Mouse (Mus musculus) lung, postnatal 14 days (tissue): ENCODE measurements around the gene Krt84.
A peak's percentile ranks its signal among the peaks of the same experiment; 100 is the strongest.
"Not testable (repeated sequence)": the region's sequence is repeated elsewhere in the genome, so short reads cannot be mapped to it uniquely, and the experiment has no call there.

Source experiments
- DNase-seq: peaks from one replicate; pipeline ENCODE4 v3.0.0; 2021

The Krt84 gene

GRCm38 (mm10) chr15:101532720-101533119, at the start of gene Krt84:
Krt84 (minus strand) TSS chr15:101532820.
- no peak for DNase-seq

GRCm38 (mm10) chr15:101581701-101582100, 49.1 kb upstream of the Krt84 start:
- no peak for DNase-seq

- no peak for DNase-seq
These were observed 42.9 kb upstream of the Krt84 start for GRCm38 (mm10) chr15:101575506-101575905.

- DNase-seq: no peak
These were observed 41.3 kb upstream of the Krt84 start, which contains the start of gene Krt75 for GRCm38 (mm10) chr15:101573796-101574345. Krt75 (minus strand) TSS chr15:101573904.

- peak; percentile 12 for DNase-seq
These were observed 35.2 kb upstream of the Krt84 start for GRCm38 (mm10) chr15:101567780-101568179.

GRCm38 (mm10) chr15:101562850-101563249, 30.2 kb upstream of the Krt84 start, which contains the start of gene Krt90:
Krt90 (minus strand) TSS chr15:101562950.
- no peak for DNase-seq

- DNase-seq: no peak
These were observed 25.5 kb upstream of the Krt84 start for GRCm38 (mm10) chr15:101558034-101558646.

- DNase-seq: peak; percentile 46
These were observed 20.5 kb upstream of the Krt84 start for GRCm38 (mm10) chr15:101553169-101553568.

- DNase-seq: no peak
These were observed 19.6 kb upstream of the Krt84 start for GRCm38 (mm10) chr15:101552188-101552587.

- no peak for DNase-seq
These were observed 17.9 kb upstream of the Krt84 start, which contains the start of gene Krt82 for GRCm38 (mm10) chr15:101550567-101550966. Krt82 (minus strand) TSS chr15:101550667.

- DNase-seq: no peak
These were observed 11.9 kb upstream of the Krt84 start for GRCm38 (mm10) chr15:101544478-101544877.

- DNase-seq: no peak
These were observed 9.9 kb upstream of the Krt84 start for GRCm38 (mm10) chr15:101542543-101542942.

- no peak for DNase-seq
These were observed 5.9 kb upstream of the Krt84 start for GRCm38 (mm10) chr15:101538580-101538900.

GRCm38 (mm10) chr15:101537864-101538579, 5.4 kb upstream of the Krt84 start:
- no peak for DNase-seq

- no peak for DNase-seq
These were observed 3.6 kb upstream of the Krt84 start for GRCm38 (mm10) chr15:101536054-101536850.

GRCm38 (mm10) chr15:101522556-101523232, 9.9 kb downstream of the Krt84 start:
- no peak for DNase-seq

GRCm38 (mm10) chr15:101519792-101520191, 12.8 kb downstream of the Krt84 start:
- DNase-seq: peak; percentile 83

- not testable (repeated sequence) for DNase-seq
These were observed 15.5 kb downstream of the Krt84 start, which contains the start of gene Gm49425 for GRCm38 (mm10) chr15:101517161-101517560. Gm49425 (minus strand) TSS chr15:101517261.

- DNase-seq: peak; percentile 11
These were observed 24.4 kb downstream of the Krt84 start for GRCm38 (mm10) chr15:101508247-101508646.

- no peak for DNase-seq
These were observed 25.5 kb downstream of the Krt84 start for GRCm38 (mm10) chr15:101506896-101507758.

- DNase-seq: peak; percentile 25
These were observed 35.4 kb downstream of the Krt84 start for GRCm38 (mm10) chr15:101497181-101497580.

- no peak for DNase-seq
These were observed 37.4 kb downstream of the Krt84 start for GRCm38 (mm10) chr15:101495266-101495665.
